Mouse (Mus musculus) kidney, embryonic 15.5 days (tissue): ENCODE results near the gene Mthfr. TPM values are rescaled to one million over a fixed set of nuclear protein-coding genes. Genes with fewer than 3 reads are reported as not detected.
A peak's percentile ranks its signal among the peaks of the same experiment; 100 is the strongest.
"Not testable (repeated sequence)": the region's sequence is repeated elsewhere in the genome, so short reads cannot be mapped to it uniquely, and the experiment has no call there.

Source experiments
- ATAC-seq: fragments of 200-750 bp; cut with Nextera tagmentation; replicated peaks from 2 replicates; pipeline ENCODE4 v1.8.0; 2017; ENCODE audit warnings: moderate TSS enrichment; ENCODE audit not compliant: low FRiP score
- H3K27ac ChIP-seq: fragments of 300-500 bp; sonication (generic); 2 replicates; pipeline ENCODE4 v1.5.1; 2015; ENCODE audit warnings: mild to moderate bottlenecking, inconsistent platforms
- H3K27me3 ChIP-seq: fragments of 300-500 bp; sonication (generic); 2 replicates; pipeline ENCODE4 v1.6.1; 2015; ENCODE audit warnings: inconsistent platforms
- H3K36me3 ChIP-seq: fragments of 300-500 bp; sonication (generic); 2 replicates; pipeline ENCODE4 v1.6.1; 2015; ENCODE audit warnings: inconsistent platforms
- H3K4me1 ChIP-seq: fragments of 300-500 bp; sonication (generic); 2 replicates; pipeline ENCODE4 v1.6.1; 2015; ENCODE audit warnings: inconsistent platforms
- H3K4me2 ChIP-seq: fragments of 300-500 bp; sonication (generic); 2 replicates; pipeline ENCODE4 v1.6.1; 2015; ENCODE audit warnings: moderate library complexity, mild to moderate bottlenecking, inconsistent platforms
- H3K4me3 ChIP-seq: fragments of 300-500 bp; sonication (generic); replicated peaks from 2 replicates; pipeline ENCODE4 v1.5.1; 2015; ENCODE audit warnings: mild to moderate bottlenecking, inconsistent platforms
- H3K9ac ChIP-seq: fragments of 300-500 bp; sonication (generic); 2 replicates; pipeline ENCODE4 v1.6.1; 2015; ENCODE audit warnings: mild to moderate bottlenecking, inconsistent platforms
- H3K9me3 ChIP-seq: fragments of 300-500 bp; sonication (generic); replicated peaks from 2 replicates; pipeline ENCODE4 v1.6.1; 2016; ENCODE audit warnings: inconsistent platforms
- WGBS: fragments of 180-500 bp; shearing (Covaris S2); methylation state at CpG from one replicate; pipeline ENCODE4 v1.1.7; 2015; ENCODE audit warnings: mixed read lengths; 5-methylcytosine and 5-hydroxymethylcytosine counted together
- polyA plus RNA-seq: library from polyadenylated mRNA; unstranded; fragments of >200 nt; fragmentation: Nextera tagmentation; extraction: Ambion mirVana; gene quantifications from 2 replicates; pipeline ENCODE4 v1.2.1, GENCODE M21; 2015

The Mthfr gene
- polyA plus RNA-seq, 1 experiment from 2014 or later: 24.1 TPM

GRCm38 (mm10) chr4:148041611-148042191, 2.8 kb downstream of the Mthfr start:
- H3K9ac ChIP-seq: peak overlapping the region; percentile 42
- peak overlapping the region; percentile 79 for H3K4me2 ChIP-seq
- peak overlapping the region; percentile 94 for H3K27ac ChIP-seq
- no peak for ATAC-seq
- peak overlapping the region; percentile 77 for H3K4me3 ChIP-seq
- H3K27me3 ChIP-seq: no peaks in the 10 kb centered on the region
- H3K9me3 ChIP-seq: no peaks in the 10 kb centered on the region
- peaks cover 60% of the 10 kb centered on the region for H3K4me1 ChIP-seq
- H3K36me3 ChIP-seq: peaks cover 37% of the 10 kb centered on the region
- 2% methylated on average over 16 of the region's 16 CpGs for WGBS

- not testable (repeated sequence) for H3K27me3 ChIP-seq, H3K27ac ChIP-seq, H3K4me2 ChIP-seq, H3K4me3 ChIP-seq, H3K9ac ChIP-seq, H3K9me3 ChIP-seq, ATAC-seq
- Histone ChIP-seq H3K36me3 (peaks cover 51% of the 10 kb centered on the region), H3K4me1 (peaks cover 49% of the 10 kb centered on the region)
- 93% methylated on average over 8 of the region's 8 CpGs for WGBS
Measured at GRCm38 (mm10) chr4:148043327-148043726, 4.5 kb downstream of the Mthfr start.

GRCm38 (mm10) chr4:148044113-148044512, 5.2 kb downstream of the Mthfr start:
- H3K9ac ChIP-seq: no peak overlapping the region
- H3K4me1 ChIP-seq: peaks cover 48% of the 10 kb centered on the region
- WGBS: 97% methylated on average over 2 of the region's 2 CpGs
- H3K4me2 ChIP-seq: no peak overlapping the region
- H3K36me3 ChIP-seq: peaks cover 59% of the 10 kb centered on the region
- H3K27me3 ChIP-seq: no peaks in the 10 kb centered on the region
- no peak overlapping the region for H3K27ac ChIP-seq
- no peaks in the 10 kb centered on the region for H3K9me3 ChIP-seq
- H3K4me3 ChIP-seq: no peak overlapping the region
- no peak for ATAC-seq

- Histone ChIP-seq H3K9ac (no peak overlapping the region), H3K9me3 (no peaks in the 10 kb centered on the region), H3K27me3 (no peaks in the 10 kb centered on the region), H3K4me2 (no peak overlapping the region), H3K36me3 (peaks cover 83% of the 10 kb centered on the region), H3K27ac (no peak overlapping the region), H3K4me1 (peaks cover 24% of the 10 kb centered on the region), H3K4me3 (no peak overlapping the region)
- ATAC-seq: no peak
- WGBS: 60% methylated on average over 4 of the region's 4 CpGs
Measured at GRCm38 (mm10) chr4:148046450-148047031, 7.7 kb downstream of the Mthfr start.

- ATAC-seq, H3K4me1 ChIP-seq, H3K27ac ChIP-seq, H3K9ac ChIP-seq, H3K4me2 ChIP-seq, H3K27me3 ChIP-seq, H3K4me3 ChIP-seq, H3K9me3 ChIP-seq: not testable (repeated sequence)
- 89% methylated on average over 3 of the region's 3 CpGs for WGBS
- peaks cover 98% of the 10 kb centered on the region for H3K36me3 ChIP-seq
Measured at GRCm38 (mm10) chr4:148050396-148050914, 11.6 kb downstream of the Mthfr start.

- Histone ChIP-seq H3K36me3 (peaks cover 99% of the 10 kb centered on the region), H3K9ac (no peak overlapping the region), H3K4me2 (no peak overlapping the region), H3K4me1 (no peaks in the 10 kb centered on the region), H3K4me3 (no peak overlapping the region), H3K9me3 (no peaks in the 10 kb centered on the region), H3K27ac (no peak overlapping the region), H3K27me3 (no peaks in the 10 kb centered on the region)
- ATAC-seq: no peak
- WGBS: 80% methylated on average over 13 of the region's 13 CpGs
Measured at GRCm38 (mm10) chr4:148051046-148051776, 12.3 kb downstream of the Mthfr start.

GRCm38 (mm10) chr4:148051886-148052285, 13.0 kb downstream of the Mthfr start:
- no peak overlapping the region for H3K9ac ChIP-seq
- H3K4me3 ChIP-seq: no peak overlapping the region
- no peaks in the 10 kb centered on the region for H3K4me1 ChIP-seq
- ATAC-seq: no peak
- peaks cover 99% of the 10 kb centered on the region for H3K36me3 ChIP-seq
- H3K4me2 ChIP-seq: no peak overlapping the region
- H3K9me3 ChIP-seq: no peaks in the 10 kb centered on the region
- no peaks in the 10 kb centered on the region for H3K27me3 ChIP-seq
- no peak overlapping the region for H3K27ac ChIP-seq
- 88% methylated on average over 11 of the region's 11 CpGs for WGBS

- Histone ChIP-seq H3K36me3 (peaks cover 99% of the 10 kb centered on the region), H3K4me1 (no peaks in the 10 kb centered on the region), H3K4me2 (no peak overlapping the region), H3K4me3 (no peak overlapping the region), H3K9ac (no peak overlapping the region), H3K27ac (no peak overlapping the region), H3K27me3 (no peaks in the 10 kb centered on the region), H3K9me3 (no peaks in the 10 kb centered on the region)
- WGBS: 85% methylated on average over 2 of the region's 2 CpGs
- no peak for ATAC-seq
Measured at GRCm38 (mm10) chr4:148052976-148053375, 14.1 kb downstream of the Mthfr start.

GRCm38 (mm10) chr4:148053417-148053920, 14.6 kb downstream of the Mthfr start:
- H3K4me3 ChIP-seq: no peak overlapping the region
- H3K27ac ChIP-seq: no peak overlapping the region
- no peaks in the 10 kb centered on the region for H3K27me3 ChIP-seq
- H3K4me1 ChIP-seq: no peaks in the 10 kb centered on the region
- peaks cover 99% of the 10 kb centered on the region for H3K36me3 ChIP-seq
- no peaks in the 10 kb centered on the region for H3K9me3 ChIP-seq
- no peak overlapping the region for H3K4me2 ChIP-seq
- ATAC-seq: no peak
- 95% methylated on average over 12 of the region's 12 CpGs for WGBS
- no peak overlapping the region for H3K9ac ChIP-seq

GRCm38 (mm10) chr4:148054961-148055695, 16.3 kb downstream of the Mthfr start:
- Histone ChIP-seq H3K27me3 (no peaks in the 10 kb centered on the region), H3K4me2 (no peak overlapping the region), H3K36me3 (peaks cover 89% of the 10 kb centered on the region), H3K9me3 (no peaks in the 10 kb centered on the region), H3K4me1 (peaks cover 2% of the 10 kb centered on the region; the same call in 1 of the 2 replicates), H3K27ac (no peak overlapping the region), H3K4me3 (no peak overlapping the region), H3K9ac (no peak overlapping the region)
- no peak for ATAC-seq
- WGBS: 87% methylated on average over 21 of the region's 21 CpGs

- no peaks in the 10 kb centered on the region for H3K9me3 ChIP-seq
- peak overlapping the region; percentile 25; the same call in 1 of the 2 replicates for H3K27ac ChIP-seq
- no peak overlapping the region for H3K4me2 ChIP-seq
- H3K4me1 ChIP-seq: peaks cover 8% of the 10 kb centered on the region
- WGBS: 83% methylated on average over 7 of the region's 7 CpGs
- no peak for ATAC-seq
- H3K9ac ChIP-seq: no peak overlapping the region
- no peaks in the 10 kb centered on the region for H3K27me3 ChIP-seq
- H3K36me3 ChIP-seq: peaks cover 78% of the 10 kb centered on the region
- no peak overlapping the region for H3K4me3 ChIP-seq
Measured at GRCm38 (mm10) chr4:148056246-148056645, 17.4 kb downstream of the Mthfr start.
